Mouse (Mus musculus): ENCODE measurements around the gene Sipa1l1.
A peak's percentile ranks its signal among the peaks of the same experiment; 100 is the strongest.

Gene Sipa1l1

DNA sequence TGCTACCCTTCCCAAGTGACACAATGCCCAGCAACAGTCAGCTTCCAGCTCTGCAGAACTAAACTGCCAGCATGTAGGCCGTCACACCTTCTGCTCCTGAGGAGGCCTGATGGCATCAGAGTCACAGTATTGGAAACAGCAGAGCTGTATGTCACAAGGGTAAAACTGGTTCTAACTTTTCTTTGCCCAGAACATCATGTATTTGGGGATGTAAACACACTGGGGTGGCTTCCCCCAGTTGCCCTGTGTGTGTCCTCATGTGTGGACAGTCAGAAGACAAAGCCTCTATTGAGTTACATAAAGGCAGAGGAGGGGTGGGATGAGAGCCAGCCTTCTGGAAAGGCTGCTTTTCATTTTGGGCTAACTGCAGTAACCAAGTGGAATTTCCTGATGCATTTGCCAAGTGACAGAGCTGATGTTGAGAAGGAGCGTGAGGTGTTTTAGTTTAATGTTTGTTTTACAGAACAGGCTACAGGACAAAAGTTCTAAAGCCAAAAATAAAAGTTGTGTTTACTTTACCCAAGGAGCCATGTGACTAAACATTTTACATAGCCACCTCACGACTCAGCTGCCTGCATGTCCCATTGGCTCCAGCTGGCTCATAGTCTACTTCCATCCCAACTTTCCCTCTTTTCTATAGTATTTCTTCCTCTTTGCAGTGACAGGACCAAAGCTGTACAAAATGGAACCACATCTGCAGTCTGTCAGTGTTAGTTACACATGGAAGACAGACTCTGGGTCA, 243.3 kb downstream of the Sipa1l1 start:
- no peak for DNase-seq (ENCODE audit: inconsistent age in 2 of 2, low spot score in 1 of 2)

DNA sequence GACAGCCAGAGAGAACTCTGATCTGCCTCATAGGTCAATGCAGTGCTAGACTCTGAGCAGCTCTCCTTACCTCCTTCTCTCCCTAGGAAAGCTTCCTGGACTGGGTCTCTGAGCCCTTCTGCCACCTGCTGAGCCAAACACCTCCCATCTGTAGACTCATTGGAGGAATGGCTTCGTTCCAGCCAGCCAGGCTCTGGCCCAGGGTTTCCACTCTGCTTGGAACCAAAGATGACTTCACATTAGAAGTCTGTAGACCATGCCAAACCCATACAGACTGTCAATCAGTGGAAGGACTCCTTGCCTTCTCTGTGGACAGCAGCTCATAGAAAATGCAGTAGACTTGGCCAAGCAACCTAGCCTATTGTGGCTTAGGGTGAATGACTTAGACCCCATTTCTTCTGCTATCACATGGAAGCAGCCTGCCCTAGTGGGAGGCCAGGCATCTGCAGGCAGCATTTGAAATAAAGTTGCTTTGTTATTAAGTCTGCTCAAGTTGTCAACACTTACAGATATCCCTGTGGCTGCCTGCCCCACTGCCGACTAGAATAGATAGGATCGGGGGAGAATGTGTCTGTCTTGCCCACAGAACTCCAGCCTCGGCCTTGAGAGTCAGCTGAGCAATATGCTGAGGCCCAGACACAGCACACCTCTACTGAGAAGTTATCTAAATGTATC, 246.7 kb downstream of the Sipa1l1 start:
- peak in 1 of 2 experiments; percentile 41 for DNase-seq (ENCODE audit: inconsistent age in 2 of 2, low spot score in 1 of 2)

DNA sequence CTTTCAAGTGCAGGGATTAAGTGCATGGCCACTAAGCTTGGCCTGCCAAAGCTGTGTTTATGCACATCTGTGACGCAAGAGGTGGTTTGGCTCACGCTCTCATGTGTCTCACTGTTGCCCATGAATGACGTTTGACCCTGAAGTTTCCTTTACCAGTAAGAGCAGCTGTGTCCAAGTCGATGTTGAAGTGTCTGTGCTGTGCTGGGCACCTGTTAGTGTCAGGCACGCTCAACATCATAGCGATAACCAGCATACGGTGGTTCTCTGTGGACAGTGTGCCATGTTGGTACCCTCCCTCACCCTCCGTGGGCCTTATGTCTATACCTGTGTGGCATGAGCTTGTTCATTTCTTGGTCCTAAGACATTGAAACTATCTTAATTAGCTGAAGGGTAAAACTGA, 249.9 kb downstream of the Sipa1l1 start:
- no peak for DNase-seq (ENCODE audit: inconsistent age in 2 of 2, low spot score in 1 of 2)

DNA sequence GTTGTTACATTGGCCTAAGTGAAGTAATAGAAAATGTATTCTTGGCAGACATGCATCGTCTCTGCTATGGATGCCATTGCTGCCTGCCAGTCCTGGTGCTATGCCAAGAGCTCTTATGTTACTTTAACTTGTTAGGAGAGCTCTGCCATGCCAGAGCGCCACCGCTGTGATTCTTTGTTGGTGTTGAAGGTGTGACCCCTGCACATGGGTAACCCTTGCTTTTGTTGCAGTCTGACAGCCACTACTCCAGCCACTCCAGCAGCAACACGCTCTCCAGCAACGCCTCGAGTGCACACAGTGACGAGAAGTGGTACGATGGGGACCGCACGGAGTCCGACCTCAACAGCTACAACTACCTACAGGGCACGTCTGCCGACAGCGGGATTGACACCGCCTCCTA, 255.7 kb downstream of the Sipa1l1 start:
- no peak for DNase-seq (ENCODE audit: inconsistent age in 2 of 2, low spot score in 1 of 2)

DNA sequence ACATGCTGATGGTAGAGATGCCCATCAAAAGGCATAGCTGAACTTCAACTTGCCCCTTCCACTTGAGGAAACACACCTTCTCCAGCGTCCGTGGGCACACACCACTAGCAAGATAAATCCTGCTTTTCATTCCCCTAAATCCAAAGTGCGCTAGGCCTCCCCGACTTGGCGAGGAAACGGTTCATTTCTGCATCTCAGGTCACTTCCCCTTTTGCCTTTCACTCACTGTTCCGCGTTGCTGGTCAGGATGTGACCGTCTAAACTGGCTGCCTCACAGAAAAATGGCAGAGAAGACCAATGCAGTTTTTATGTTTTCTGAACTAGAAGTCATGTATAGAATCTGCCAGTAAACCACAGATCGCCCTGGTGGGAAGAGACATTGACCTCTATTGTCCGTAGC, 256.7 kb downstream of the Sipa1l1 start:
- no peak for DNase-seq (ENCODE audit: inconsistent age in 2 of 2, low spot score in 1 of 2)

DNA sequence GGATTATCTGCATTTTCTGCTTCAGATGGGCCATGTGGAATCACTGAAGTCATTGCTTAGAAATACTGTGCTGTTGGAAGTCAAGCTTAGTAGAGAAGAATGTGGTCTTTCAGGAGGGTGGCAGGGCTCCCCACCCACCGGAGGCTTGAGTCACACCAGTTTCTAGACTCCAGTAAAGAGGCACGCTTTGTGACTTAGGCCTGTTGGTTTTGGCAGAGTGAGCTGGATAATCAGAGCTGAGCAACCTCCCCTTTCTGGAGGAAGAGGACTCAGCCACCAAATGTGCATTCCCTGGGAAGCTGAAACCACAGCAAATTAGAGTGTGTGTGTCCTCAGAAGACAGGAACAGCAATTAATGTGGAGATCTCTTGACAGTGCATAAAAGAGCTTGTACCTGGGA, 258.3 kb downstream of the Sipa1l1 start:
- DNase-seq (ENCODE audit: inconsistent age in 2 of 2, low spot score in 1 of 2): no peak

DNA sequence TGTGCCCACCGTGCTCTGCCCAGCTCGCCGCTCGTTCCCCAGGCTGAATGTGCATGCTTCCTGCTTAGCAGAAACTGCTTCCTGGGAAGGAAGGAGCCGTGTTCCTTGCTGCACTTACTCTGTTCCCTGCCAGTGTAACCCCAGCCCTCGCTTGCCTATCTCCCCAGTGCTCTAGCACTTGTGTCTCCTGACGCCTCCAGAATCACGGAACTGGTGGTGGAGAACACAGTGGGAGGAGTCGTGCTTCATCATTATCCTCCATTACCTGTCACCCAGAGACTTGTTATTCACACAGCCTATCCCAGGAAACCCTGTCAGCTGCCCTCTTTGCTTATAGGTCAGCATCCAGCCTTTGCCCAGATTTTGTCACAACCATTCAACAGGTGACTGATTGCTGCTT, 259.3 kb downstream of the Sipa1l1 start:
- no peak for DNase-seq (ENCODE audit: inconsistent age in 2 of 2, low spot score in 1 of 2)

DNA sequence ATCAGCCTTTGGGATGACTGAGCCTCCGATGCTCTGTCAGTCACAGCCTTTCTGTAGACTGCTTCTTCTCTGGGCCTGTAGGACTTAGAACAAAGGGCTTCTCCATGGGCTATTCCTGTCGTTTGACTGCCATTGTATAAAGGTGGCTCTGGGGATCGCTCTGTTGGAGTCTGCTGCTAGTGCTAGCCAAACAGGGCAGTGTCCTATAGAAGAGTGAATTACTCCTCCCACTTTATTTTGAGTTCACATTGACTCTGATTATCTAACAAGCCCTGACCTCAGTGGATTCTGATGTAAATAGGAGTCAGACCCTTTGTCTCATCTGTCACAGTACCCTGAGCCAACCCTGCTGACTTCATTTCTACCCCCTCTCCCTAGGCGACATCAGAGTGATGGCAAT, 264.2 kb downstream of the Sipa1l1 start:
- no peak for DNase-seq (ENCODE audit: inconsistent age in 2 of 2, low spot score in 1 of 2)

DNA sequence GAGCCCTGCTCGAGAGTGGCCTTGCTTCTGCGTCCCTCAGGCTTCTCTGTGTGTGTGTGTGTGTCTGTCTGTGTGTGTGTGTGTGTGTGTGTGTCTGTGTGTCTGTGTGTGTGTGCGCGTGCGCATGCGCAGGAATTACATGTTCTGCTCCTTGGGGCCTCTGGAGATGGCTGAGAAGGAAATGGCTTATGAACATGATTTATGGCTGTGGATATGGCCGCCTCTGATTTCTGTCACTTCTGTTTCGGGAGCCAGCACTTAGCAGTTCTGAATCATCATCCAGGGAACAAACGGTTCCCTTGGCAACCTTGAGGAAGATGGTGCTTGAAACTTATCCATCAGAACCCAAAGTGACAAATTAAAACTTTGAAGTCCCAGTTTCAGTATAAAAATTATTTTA, 265.5 kb downstream of the Sipa1l1 start:
- peak in 1 of 2 experiments; percentile 42 for DNase-seq (ENCODE audit: inconsistent age in 2 of 2, low spot score in 1 of 2)

DNA sequence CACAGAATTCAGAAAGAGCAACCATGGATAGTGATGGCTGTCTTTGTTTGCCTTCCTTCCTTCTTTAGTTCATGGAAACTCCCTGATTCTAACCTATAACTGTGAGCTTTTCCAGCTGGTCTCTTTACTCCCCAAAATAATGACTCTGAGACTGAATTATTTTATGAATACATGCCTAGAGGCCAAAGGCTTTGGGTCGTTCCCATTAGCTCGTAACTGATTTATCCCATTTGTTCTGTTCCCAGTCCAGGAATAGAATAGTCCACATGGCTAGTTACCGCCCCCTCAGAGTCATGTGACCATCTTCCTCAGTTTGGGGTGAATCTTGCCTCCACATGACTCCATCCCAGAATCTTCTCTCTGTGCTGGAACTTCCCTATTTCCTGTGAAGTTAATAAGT, 272.4 kb downstream of the Sipa1l1 start:
- no peak for DNase-seq (ENCODE audit: inconsistent age in 2 of 2, low spot score in 1 of 2)

DNA sequence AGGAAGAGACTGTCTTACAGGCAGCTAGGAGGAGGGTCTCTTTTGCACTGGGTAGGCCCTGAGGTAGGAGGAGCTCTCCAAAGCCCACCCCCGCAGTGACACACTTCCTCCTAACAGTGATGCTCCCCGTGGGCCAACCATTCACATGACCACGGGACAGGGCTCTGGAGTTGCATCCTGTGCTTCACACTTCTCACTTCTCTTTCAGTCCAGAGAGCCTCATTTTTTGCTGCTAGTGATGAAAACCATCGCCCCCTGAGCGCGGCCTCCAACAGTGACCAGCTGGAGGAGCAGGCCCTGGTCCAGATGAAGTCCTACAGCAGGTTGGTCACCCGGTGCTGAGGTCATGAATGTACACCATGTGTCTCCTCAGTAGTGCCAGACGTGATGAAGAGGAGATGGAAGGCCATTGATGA, 277.5 kb downstream of the Sipa1l1 start:
- no peak for DNase-seq (ENCODE audit: inconsistent age in 2 of 2, low spot score in 1 of 2)

DNA sequence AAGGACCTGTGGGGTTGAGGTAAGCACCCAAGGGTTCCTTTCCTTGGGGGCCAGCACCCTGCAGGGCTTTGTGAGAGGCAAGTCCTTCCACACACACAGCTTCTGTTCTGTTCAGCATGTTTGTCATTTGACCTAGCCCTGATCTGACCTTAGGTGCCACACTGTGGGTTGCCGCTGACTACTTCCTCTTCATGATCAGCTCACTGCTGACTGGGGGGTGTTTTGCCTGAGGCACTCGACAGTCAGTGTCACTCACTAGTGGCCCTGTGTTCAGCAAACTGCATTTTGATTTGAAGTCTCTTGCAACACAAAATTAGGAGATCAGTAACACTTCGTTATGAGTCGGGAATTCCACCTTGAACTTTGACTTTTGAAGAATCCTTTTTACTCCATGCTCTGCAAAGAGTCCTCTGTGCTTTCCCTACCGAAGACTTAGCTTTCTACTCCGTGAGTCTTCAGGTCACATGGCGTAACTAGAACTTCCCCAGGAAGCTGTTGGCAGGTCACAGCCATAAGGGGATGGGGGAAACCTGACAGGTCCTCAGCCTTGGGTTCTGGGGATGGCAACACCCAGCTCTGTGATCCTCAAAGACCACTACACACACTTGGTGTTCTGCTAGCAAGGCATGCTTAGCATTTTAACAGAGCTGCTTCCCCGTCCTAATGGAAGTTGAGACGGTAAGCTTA, 279.2 kb downstream of the Sipa1l1 start:
- no peak for DNase-seq (ENCODE audit: inconsistent age in 2 of 2, low spot score in 1 of 2)

DNA sequence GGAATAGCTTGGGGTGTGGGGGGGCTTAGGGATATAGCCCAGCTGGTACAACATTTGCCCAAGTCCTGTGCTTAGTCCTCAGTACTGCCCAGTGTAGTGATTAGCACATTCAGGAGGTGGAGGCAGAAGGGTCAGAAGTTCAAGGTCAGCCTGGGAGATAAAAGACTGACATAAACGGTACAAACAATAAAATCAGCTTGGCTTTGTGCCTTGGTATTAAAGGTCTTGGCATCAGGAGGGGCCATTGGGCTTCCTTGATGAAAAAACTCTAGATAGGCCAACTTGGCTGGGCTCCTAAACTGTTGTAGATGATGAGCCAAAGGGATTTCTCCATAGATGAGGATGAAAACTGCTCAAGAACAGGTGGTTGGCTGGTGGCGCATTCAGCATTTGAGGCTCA, 283.3 kb downstream of the Sipa1l1 start:
- peak; percentile 19 to 54 for DNase-seq (ENCODE audit: inconsistent age in 2 of 2, low spot score in 1 of 2)

DNA sequence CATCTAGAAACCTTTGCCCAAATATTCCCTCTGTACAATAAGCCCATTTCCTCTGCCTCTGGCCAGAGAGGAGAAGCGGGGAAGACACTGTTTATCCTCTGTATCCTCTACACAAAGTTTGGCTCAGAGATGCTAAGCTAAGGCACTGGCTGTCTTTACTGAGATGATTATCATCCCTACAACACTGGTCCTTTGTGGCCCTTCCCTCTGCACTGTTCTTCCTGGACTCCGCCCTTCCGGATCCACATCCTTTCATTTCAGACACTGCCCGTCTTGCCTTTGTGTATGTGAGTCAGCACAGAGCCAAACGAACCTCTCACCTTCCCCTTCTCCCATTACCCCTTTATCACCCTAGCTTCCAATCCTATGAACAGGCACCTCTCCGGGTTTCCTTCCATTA, 285.3 kb downstream of the Sipa1l1 start:
- no peak for DNase-seq (ENCODE audit: inconsistent age in 2 of 2, low spot score in 1 of 2)

DNA sequence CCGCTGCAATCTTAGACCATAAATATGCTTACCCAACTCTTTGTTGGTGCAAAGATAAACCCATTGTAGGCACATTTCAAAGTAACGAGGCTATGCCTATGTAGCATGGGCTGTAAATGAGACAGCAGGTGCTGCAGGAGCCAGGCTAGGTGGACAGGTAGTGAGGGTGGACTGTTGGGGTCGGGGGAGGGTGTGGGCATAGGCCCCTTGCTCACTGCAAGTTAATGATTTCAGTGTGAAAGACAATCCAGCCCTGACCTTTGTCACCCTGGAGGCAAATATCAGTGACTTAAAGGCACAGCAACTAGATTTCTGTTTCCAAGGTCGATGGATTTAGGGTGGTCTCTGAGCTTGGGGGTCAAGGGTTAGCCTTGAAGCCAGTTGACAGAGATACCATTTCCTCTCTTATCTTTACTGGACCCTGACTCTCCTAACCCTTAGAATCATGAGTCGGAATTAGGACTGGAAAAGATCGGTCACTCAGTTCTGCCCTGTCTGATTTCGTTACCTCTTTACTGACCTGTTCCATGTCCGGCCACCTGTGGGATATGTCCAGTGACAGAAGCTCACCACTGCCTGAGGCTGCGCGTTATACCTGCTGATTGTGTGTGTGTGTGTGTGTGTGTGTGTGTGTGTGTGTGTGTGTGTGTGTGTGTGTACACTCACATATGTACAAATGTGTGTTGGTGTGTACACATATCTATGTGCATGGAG, 286.7 kb downstream of the Sipa1l1 start:
- DNase-seq (ENCODE audit: inconsistent age in 2 of 2, low spot score in 1 of 2): no peak

DNA sequence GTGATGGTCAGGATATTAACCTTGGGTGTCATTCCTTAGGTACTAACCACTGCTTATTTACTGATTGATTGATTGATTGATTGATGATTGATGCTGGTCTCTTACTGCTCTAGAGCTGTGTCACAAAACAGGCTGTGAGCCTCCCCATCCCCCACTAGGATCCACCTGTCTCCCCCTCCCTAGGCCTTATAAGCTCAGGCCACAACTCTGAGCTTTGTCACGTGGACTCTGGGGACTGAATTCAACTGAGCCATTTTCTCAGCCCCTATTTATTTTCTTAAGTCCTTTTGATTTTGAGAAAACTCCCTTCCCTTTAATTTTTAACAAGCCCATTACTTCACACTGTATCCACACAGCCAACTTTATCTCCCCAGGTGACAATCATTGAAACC, 287.3 kb downstream of the Sipa1l1 start:
- DNase-seq (ENCODE audit: inconsistent age in 2 of 2, low spot score in 1 of 2): no peak

DNA sequence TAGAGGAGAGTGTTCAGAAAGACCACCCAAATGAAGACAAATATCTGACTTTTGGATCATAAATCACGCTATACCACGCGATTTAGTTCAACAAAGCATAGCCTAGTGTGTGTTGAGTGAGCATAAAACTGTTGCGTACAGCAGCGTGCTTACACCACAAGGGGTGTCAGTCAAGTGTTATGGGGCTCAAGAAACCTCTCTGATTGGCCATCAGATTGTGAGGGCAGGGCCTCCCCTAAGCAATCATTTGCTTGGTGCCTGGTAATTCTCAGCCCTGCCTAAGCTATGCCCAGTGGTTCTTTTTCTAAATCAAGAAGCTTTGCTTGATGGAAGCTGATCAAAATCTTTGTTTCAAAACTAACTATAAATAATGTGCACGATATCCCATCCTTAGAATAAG, 288.5 kb downstream of the Sipa1l1 start:
- no peak for DNase-seq (ENCODE audit: inconsistent age in 2 of 2, low spot score in 1 of 2)

DNA sequence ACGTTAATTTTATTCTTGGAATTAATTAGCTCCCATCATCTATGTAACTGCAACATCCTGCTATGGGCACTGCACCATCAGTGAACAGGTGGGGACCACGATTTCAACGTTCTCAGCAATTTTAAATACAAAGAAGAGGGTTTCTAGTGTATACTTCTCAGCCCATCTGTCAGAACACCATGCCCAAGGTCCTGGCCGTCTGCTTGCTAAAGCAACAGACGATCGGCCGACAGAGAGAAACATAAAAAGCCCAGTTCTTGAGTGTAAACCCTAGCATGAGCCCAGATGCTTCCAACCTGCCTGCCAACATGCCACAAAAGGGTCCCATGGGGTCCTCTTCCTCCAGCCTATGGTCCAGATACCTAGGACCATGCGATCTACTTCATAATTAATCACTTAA, 288.9 kb downstream of the Sipa1l1 start:
- no peak for DNase-seq (ENCODE audit: inconsistent age in 2 of 2, low spot score in 1 of 2)

DNA sequence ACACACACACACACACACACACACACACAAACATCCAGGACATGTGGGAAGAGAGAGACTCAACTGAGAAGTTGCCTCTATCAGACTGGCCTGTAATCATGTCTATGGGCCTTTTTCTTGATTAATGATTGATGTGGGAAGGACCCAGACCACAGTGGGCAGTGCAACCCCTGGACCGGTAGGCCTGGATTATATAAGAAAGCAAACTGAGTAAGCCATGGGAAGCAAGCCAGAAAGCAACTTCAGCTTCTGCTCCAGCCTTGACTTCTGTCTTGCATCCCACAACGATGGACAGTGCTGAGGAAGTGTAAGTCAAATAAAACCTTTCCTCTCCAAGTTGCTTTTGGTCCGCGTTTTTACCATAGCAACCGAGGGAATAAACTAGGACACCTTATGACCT, 298.1 kb downstream of the Sipa1l1 start:
- peak in 1 of 2 experiments; percentile 72 for DNase-seq (ENCODE audit: inconsistent age in 2 of 2, low spot score in 1 of 2)

DNA sequence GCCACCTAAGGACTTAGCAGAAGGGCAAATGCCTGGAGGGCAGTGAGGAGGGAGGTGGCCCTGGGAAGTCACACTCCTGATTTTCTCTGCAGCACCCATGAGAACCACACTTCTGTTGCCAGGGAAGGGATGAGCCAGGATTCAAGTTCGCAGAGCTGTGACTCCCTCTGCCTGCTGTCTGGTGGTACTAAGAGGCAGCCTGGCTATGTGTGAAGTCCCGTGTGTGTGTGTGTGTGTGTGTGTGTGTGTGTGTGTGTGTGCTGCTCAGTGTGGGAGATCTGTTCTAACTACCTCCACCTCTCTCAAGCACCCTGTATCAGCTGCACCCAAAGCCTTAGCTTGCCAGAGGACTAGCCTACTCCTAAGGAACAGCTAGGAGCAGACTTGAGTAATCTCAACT, 298.5 kb downstream of the Sipa1l1 start:
- no peak for DNase-seq (ENCODE audit: inconsistent age in 2 of 2, low spot score in 1 of 2)

DNA sequence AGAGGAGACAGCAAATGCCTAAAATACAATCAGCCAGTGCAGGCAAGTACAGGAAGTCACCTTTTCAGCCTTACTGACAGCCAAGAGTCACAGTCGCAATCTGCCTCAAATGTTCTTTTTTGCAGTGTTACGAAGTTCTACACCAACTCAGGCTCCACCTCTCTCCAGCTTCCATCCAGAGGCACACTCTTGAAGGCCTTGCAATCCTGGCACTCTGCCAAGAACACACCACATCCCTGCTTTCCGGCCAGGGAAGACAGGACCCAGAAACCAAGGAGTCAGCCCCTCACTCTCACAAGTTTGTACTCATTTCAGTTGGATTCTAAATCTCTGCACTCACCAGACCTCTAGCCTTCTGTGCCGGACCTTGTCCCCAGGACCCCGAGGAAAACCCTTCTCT, 299.3 kb downstream of the Sipa1l1 start:
- peak; percentile 74 to 85 for DNase-seq (ENCODE audit: inconsistent age in 2 of 2, low spot score in 1 of 2)

All from adrenal gland, adult (tissue).